Mouse (Mus musculus) neural tube, embryonic 15.5 days (tissue): ENCODE results near the gene Ube3c. TPM values are rescaled to one million over a fixed set of nuclear protein-coding genes. Genes with fewer than 3 reads are reported as not detected.
"Not testable (repeated sequence)": the region's sequence is repeated elsewhere in the genome, so short reads cannot be mapped to it uniquely, and the experiment has no call there.

Experiments
- ATAC-seq: fragments of 200-750 bp; cut with Nextera tagmentation; 2 replicates; pipeline ENCODE4 v1.8.0; 2017; ENCODE audit warnings: mild to moderate bottlenecking, moderate TSS enrichment, moderate library complexity; ENCODE audit not compliant: low FRiP score
- H3K27ac ChIP-seq: fragments of 300-500 bp; sonication (generic); replicated peaks from 2 replicates; pipeline ENCODE4 v1.5.1; 2015; ENCODE audit warnings: mild to moderate bottlenecking, inconsistent platforms
- H3K27me3 ChIP-seq: fragments of 300-500 bp; sonication (generic); replicated peaks from 2 replicates; pipeline ENCODE4 v1.6.1; 2015; ENCODE audit warnings: inconsistent platforms
- H3K36me3 ChIP-seq: fragments of 300-500 bp; sonication (generic); 2 replicates; pipeline ENCODE4 v1.6.1; 2015; ENCODE audit warnings: inconsistent platforms
- H3K4me1 ChIP-seq: fragments of 300-500 bp; sonication (generic); 2 replicates; pipeline ENCODE4 v1.6.1; 2015; ENCODE audit warnings: inconsistent platforms
- H3K4me2 ChIP-seq: fragments of 300-500 bp; sonication (generic); 2 replicates; pipeline ENCODE4 v1.6.1; 2015; ENCODE audit warnings: inconsistent platforms, mild to moderate bottlenecking, moderate library complexity
- H3K4me3 ChIP-seq: fragments of 300-500 bp; sonication (generic); replicated peaks from 2 replicates; pipeline ENCODE4 v1.5.1; 2015; ENCODE audit warnings: mild to moderate bottlenecking, inconsistent platforms
- H3K9ac ChIP-seq: fragments of 300-500 bp; sonication (generic); replicated peaks from 2 replicates; pipeline ENCODE4 v1.6.1; 2015; ENCODE audit warnings: mild to moderate bottlenecking, inconsistent platforms
- H3K9me3 ChIP-seq: fragments of 300-500 bp; sonication (generic); replicated peaks from 2 replicates; pipeline ENCODE4 v1.6.1; 2016; ENCODE audit warnings: inconsistent platforms
- WGBS: fragments of 180-500 bp; shearing (Covaris S2); methylation state at CpG from one replicate; pipeline ENCODE4 v1.1.7; 2015; ENCODE audit warnings: mixed read lengths; 5-methylcytosine and 5-hydroxymethylcytosine counted together
- polyA plus RNA-seq: library from polyadenylated mRNA; unstranded; fragments of >200 nt; fragmentation: Nextera tagmentation; extraction: Ambion mirVana; gene quantifications from 2 replicates; pipeline ENCODE4 v1.2.1, GENCODE M21; 2015

Ube3c gene
- polyA plus RNA-seq, 1 experiment from 2014 or later = 36.9 TPM

- Histone ChIP-seq H3K27ac (no peak overlapping the region), H3K9ac (no peak overlapping the region), H3K9me3 (no peaks in the 10 kb centered on the region), H3K27me3 (no peaks in the 10 kb centered on the region), H3K4me3 (no peak overlapping the region), H3K4me2 (no peak overlapping the region), H3K36me3 (peaks cover 33% of the 10 kb centered on the region), H3K4me1 (no peaks in the 10 kb centered on the region)
- 91% methylated on average over 2 of the region's 2 CpGs for WGBS
- no peak for ATAC-seq
Observed at GRCm38 (mm10) chr5:29629941-29630340, 60.9 kb downstream of the Ube3c start.

GRCm38 (mm10) chr5:29631711-29632110, 62.7 kb downstream of the Ube3c start:
- WGBS = 92% methylated on average over 3 of the region's 3 CpGs
- Histone ChIP-seq H3K27ac (no peak overlapping the region), H3K4me2 (no peak overlapping the region), H3K4me1 (no peaks in the 10 kb centered on the region), H3K9ac (no peak overlapping the region), H3K27me3 (no peaks in the 10 kb centered on the region), H3K4me3 (no peak overlapping the region), H3K9me3 (no peaks in the 10 kb centered on the region), H3K36me3 (peaks cover 38% of the 10 kb centered on the region)
- no peak for ATAC-seq

GRCm38 (mm10) chr5:29636298-29636697, 67.3 kb downstream of the Ube3c start:
- H3K36me3 ChIP-seq = peaks cover 60% of the 10 kb centered on the region
- no peak for ATAC-seq

GRCm38 (mm10) chr5:29636884-29637283, 67.8 kb downstream of the Ube3c start:
- Histone ChIP-seq H3K4me2 (no peak overlapping the region), H3K4me1 (no peaks in the 10 kb centered on the region), H3K9me3 (no peaks in the 10 kb centered on the region), H3K27ac (no peak overlapping the region), H3K36me3 (peaks cover 59% of the 10 kb centered on the region), H3K27me3 (no peaks in the 10 kb centered on the region), H3K9ac (no peak overlapping the region), H3K4me3 (no peak overlapping the region)
- no peak for ATAC-seq

More at GRCm38 (mm10) chr5:29636298-29636697, 67.3 kb downstream of the Ube3c start:
- Histone ChIP-seq H3K4me2 (no peak overlapping the region), H3K4me1 (no peaks in the 10 kb centered on the region), H3K4me3 (no peak overlapping the region), H3K9me3 (no peaks in the 10 kb centered on the region), H3K27me3 (no peaks in the 10 kb centered on the region), H3K9ac (no peak overlapping the region), H3K27ac (no peak overlapping the region)

GRCm38 (mm10) chr5:29641124-29641884, 72.3 kb downstream of the Ube3c start:
- no peak overlapping the region for H3K9ac ChIP-seq
- WGBS = 91% methylated on average over 7 of the region's 7 CpGs
- no peaks in the 10 kb centered on the region for H3K9me3 ChIP-seq
- no peak overlapping the region for H3K4me3 ChIP-seq
- no peak for ATAC-seq
- no peak overlapping the region for H3K27ac ChIP-seq
- no peak overlapping the region for H3K4me2 ChIP-seq
- no peaks in the 10 kb centered on the region for H3K4me1 ChIP-seq
- peaks cover 48% of the 10 kb centered on the region for H3K36me3 ChIP-seq
- no peaks in the 10 kb centered on the region for H3K27me3 ChIP-seq

- Histone ChIP-seq H3K4me1 (no peaks in the 10 kb centered on the region), H3K27me3 (no peaks in the 10 kb centered on the region), H3K9me3 (no peaks in the 10 kb centered on the region), H3K4me3 (no peak overlapping the region), H3K9ac (no peak overlapping the region), H3K36me3 (peaks cover 25% of the 10 kb centered on the region), H3K27ac (no peak overlapping the region), H3K4me2 (no peak overlapping the region)
- no peak for ATAC-seq
Observed at GRCm38 (mm10) chr5:29651696-29652095, 82.7 kb downstream of the Ube3c start.

GRCm38 (mm10) chr5:29657590-29658339, 88.7 kb downstream of the Ube3c start:
- Histone ChIP-seq H3K4me3 (no peak overlapping the region), H3K9me3 (no peaks in the 10 kb centered on the region), H3K27me3 (no peaks in the 10 kb centered on the region), H3K9ac (no peak overlapping the region), H3K4me1 (no peaks in the 10 kb centered on the region), H3K4me2 (no peak overlapping the region), H3K36me3 (peaks cover 33% of the 10 kb centered on the region), H3K27ac (no peak overlapping the region)
- no peak for ATAC-seq
- 97% methylated on average over 3 of the region's 3 CpGs for WGBS

- not testable (repeated sequence) for H3K9me3 ChIP-seq, H3K4me2 ChIP-seq, H3K27me3 ChIP-seq, H3K27ac ChIP-seq, H3K4me1 ChIP-seq, H3K4me3 ChIP-seq, ATAC-seq, H3K9ac ChIP-seq
- 92% methylated on average over 4 of the region's 4 CpGs for WGBS
- peaks cover 53% of the 10 kb centered on the region for H3K36me3 ChIP-seq
Observed at GRCm38 (mm10) chr5:29661246-29661645, 92.2 kb downstream of the Ube3c start.

GRCm38 (mm10) chr5:29665391-29665790, 96.3 kb downstream of the Ube3c start:
- 87% methylated on average over 2 of the region's 2 CpGs for WGBS
- no peak for ATAC-seq
- Histone ChIP-seq H3K9ac (no peak overlapping the region), H3K27me3 (no peaks in the 10 kb centered on the region), H3K4me2 (no peak overlapping the region), H3K27ac (no peak overlapping the region), H3K4me3 (no peak overlapping the region), H3K9me3 (no peaks in the 10 kb centered on the region), H3K36me3 (peaks cover 59% of the 10 kb centered on the region), H3K4me1 (no peaks in the 10 kb centered on the region)

GRCm38 (mm10) chr5:29672551-29672950, 103.5 kb downstream of the Ube3c start:
- no peaks in the 10 kb centered on the region for H3K4me1 ChIP-seq
- 91% methylated on average over 4 of the region's 4 CpGs for WGBS
- no peak overlapping the region for H3K4me2 ChIP-seq
- no peaks in the 10 kb centered on the region for H3K27me3 ChIP-seq
- no peak overlapping the region for H3K27ac ChIP-seq
- H3K4me3 ChIP-seq = no peak overlapping the region
- ATAC-seq = no peak
- H3K36me3 ChIP-seq = peaks cover 77% of the 10 kb centered on the region
- H3K9me3 ChIP-seq = no peaks in the 10 kb centered on the region
- no peak overlapping the region for H3K9ac ChIP-seq

- Histone ChIP-seq H3K4me1 (no peaks in the 10 kb centered on the region), H3K9ac (no peak overlapping the region), H3K4me3 (no peak overlapping the region), H3K9me3 (no peaks in the 10 kb centered on the region), H3K27ac (no peak overlapping the region), H3K4me2 (no peak overlapping the region), H3K27me3 (no peaks in the 10 kb centered on the region), H3K36me3 (peaks cover 63% of the 10 kb centered on the region)
- no peak for ATAC-seq
- WGBS = 96% methylated on average over 4 of the region's 4 CpGs
Observed at GRCm38 (mm10) chr5:29674305-29674704, 105.3 kb downstream of the Ube3c start.

GRCm38 (mm10) chr5:29676445-29676844, 107.4 kb downstream of the Ube3c start:
- WGBS = 92% methylated on average over 3 of the region's 3 CpGs

More at GRCm38 (mm10) chr5:29676445-29676844, 107.4 kb downstream of the Ube3c start:
- Histone ChIP-seq H3K4me2 (no peak overlapping the region), H3K9ac (no peak overlapping the region), H3K36me3 (peaks cover 48% of the 10 kb centered on the region), H3K4me3 (no peak overlapping the region), H3K27ac (no peak overlapping the region), H3K4me1 (no peaks in the 10 kb centered on the region), H3K27me3 (no peaks in the 10 kb centered on the region), H3K9me3 (no peaks in the 10 kb centered on the region)
- no peak for ATAC-seq
